Mouse (Mus musculus) stomach, embryonic 16.5 days (tissue): Measurements from ENCODE around the gene Rnf215. TPM values are rescaled to one million over a fixed set of nuclear protein-coding genes. Genes with fewer than 3 reads are reported as not detected.
"Not testable (repeated sequence)": the region's sequence is repeated elsewhere in the genome, so short reads cannot be mapped to it uniquely, and the experiment has no call there.

Experiments
- ATAC-seq: fragments of 200-750 bp; cut with Nextera tagmentation; 2 replicates; pipeline ENCODE4 v1.8.0; 2017; ENCODE audit warnings: moderate number of reproducible peaks, moderate TSS enrichment; ENCODE audit not compliant: insufficient read depth, low FRiP score
- H3K27ac ChIP-seq: fragments of 300-500 bp; sonication (generic); 2 replicates; pipeline ENCODE4 v1.5.1; 2014; ENCODE audit warnings: low read length
- H3K27me3 ChIP-seq: fragments of 300-500 bp; sonication (generic); 2 replicates; pipeline ENCODE4 v1.6.1; 2014; ENCODE audit warnings: low read length, control low read depth, mixed read lengths; ENCODE audit not compliant: control insufficient read depth, insufficient read depth
- H3K36me3 ChIP-seq: fragments of 300-500 bp; sonication (generic); 2 replicates; pipeline ENCODE4 v1.6.1; 2014; ENCODE audit warnings: low read length; ENCODE audit not compliant: control insufficient read depth, insufficient read depth
- H3K4me1 ChIP-seq: fragments of 300-500 bp; sonication (generic); 2 replicates; pipeline ENCODE4 v1.6.1; 2014; ENCODE audit warnings: low read length, control low read depth, mixed read lengths; ENCODE audit not compliant: control insufficient read depth, insufficient read depth
- H3K4me2 ChIP-seq: fragments of 300-500 bp; sonication (generic); 2 replicates; pipeline ENCODE4 v1.6.1; 2014; ENCODE audit warnings: low read depth, low read length, mixed read lengths
- H3K4me3 ChIP-seq: fragments of 300-500 bp; sonication (generic); replicated peaks from 2 replicates; pipeline ENCODE4 v1.5.1; 2014; ENCODE audit warnings: mild to moderate bottlenecking, low read length
- H3K9ac ChIP-seq: fragments of 300-500 bp; sonication (generic); 2 replicates; pipeline ENCODE4 v1.6.1; 2014; ENCODE audit warnings: low read length
- H3K9me3 ChIP-seq: fragments of 300-500 bp; sonication (generic); replicated peaks from 2 replicates; pipeline ENCODE4 v1.6.1; 2016; ENCODE audit warnings: low read length, control low read depth; ENCODE audit not compliant: control insufficient read depth
- WGBS: fragments of 180-500 bp; shearing (Covaris S2); extraction: QIAGEN DNeasy Blood & Tissue Kit; methylation state at CpG from one replicate; pipeline ENCODE4 v1.1.7; 2014; 5-methylcytosine and 5-hydroxymethylcytosine counted together
- polyA plus RNA-seq: library from polyadenylated mRNA; unstranded; fragments of >200 nt; fragmentation: Nextera tagmentation; extraction: Ambion mirVana; gene quantifications from 2 replicates; pipeline ENCODE4 v1.2.1, GENCODE M21; 2015

The Rnf215 gene
- polyA plus RNA-seq, 1 experiment from 2014 or later: 21.7 TPM

GRCm38 (mm10) chr11:4112033-4112432 is 23.0 kb upstream of the Rnf215 start:
- whole genome bisulfite sequencing: 90% methylated on average over 4 of the region's 4 CpGs
- Histone ChIP-seq H3K9ac (no peak overlapping the region), H3K27me3 (no peaks in the 10 kb centered on the region), H3K4me3 (no peak overlapping the region), H3K36me3 (no peaks in the 10 kb centered on the region), H3K4me2 (no peak overlapping the region), H3K9me3 (no peaks in the 10 kb centered on the region), H3K4me1 (no peaks in the 10 kb centered on the region), H3K27ac (no peak overlapping the region)
- no peak for ATAC-seq

GRCm38 (mm10) chr11:4112861-4113260 is 22.1 kb upstream of the Rnf215 start:
- Histone ChIP-seq H3K27ac (no peak overlapping the region), H3K36me3 (no peaks in the 10 kb centered on the region), H3K4me2 (no peak overlapping the region), H3K9ac (no peak overlapping the region), H3K27me3 (no peaks in the 10 kb centered on the region), H3K4me1 (0 out of 2 replicates have a peak, but pooled peaks cover 6% of the 10 kb centered on the region), H3K9me3 (no peaks in the 10 kb centered on the region), H3K4me3 (no peak overlapping the region)
- 81% methylated on average over 6 of the region's 6 CpGs for WGBS
- ATAC-seq: no peak

GRCm38 (mm10) chr11:4113496-4113895 is 21.5 kb upstream of the Rnf215 start:
- Histone ChIP-seq H3K9ac (no peak overlapping the region), H3K36me3 (no peaks in the 10 kb centered on the region), H3K4me1 (0 out of 2 replicates have a peak, but pooled peaks cover 10% of the 10 kb centered on the region), H3K4me2 (no peak overlapping the region), H3K9me3 (no peaks in the 10 kb centered on the region), H3K27ac (no peak overlapping the region), H3K27me3 (no peaks in the 10 kb centered on the region), H3K4me3 (no peak overlapping the region)
- 91% methylated on average over 4 of the region's 4 CpGs for WGBS
- no peak for ATAC-seq

- 76% methylated on average over 6 of the region's 6 CpGs for WGBS
- Histone ChIP-seq H3K9ac (no peak overlapping the region), H3K36me3 (no peaks in the 10 kb centered on the region), H3K4me2 (no peak overlapping the region), H3K27me3 (0 out of 2 replicates have a peak, but pooled peaks cover 3% of the 10 kb centered on the region), H3K4me1 (0 out of 2 replicates have a peak, but pooled peaks cover 10% of the 10 kb centered on the region), H3K9me3 (no peaks in the 10 kb centered on the region), H3K27ac (no peak overlapping the region), H3K4me3 (no peak overlapping the region)
- ATAC-seq: no peak
Observed at GRCm38 (mm10) chr11:4113970-4114369, 21.0 kb upstream of the Rnf215 start.

- WGBS: 79% methylated on average over 6 of the region's 6 CpGs
- ATAC-seq, H3K36me3 ChIP-seq, H3K4me1 ChIP-seq, H3K27me3 ChIP-seq, H3K9me3 ChIP-seq, H3K4me3 ChIP-seq, H3K4me2 ChIP-seq, H3K9ac ChIP-seq, H3K27ac ChIP-seq: not testable (repeated sequence)
Observed at GRCm38 (mm10) chr11:4114541-4114940, 20.5 kb upstream of the Rnf215 start.

- Histone ChIP-seq H3K27ac (no peak overlapping the region), H3K9me3 (no peaks in the 10 kb centered on the region), H3K4me2 (no peak overlapping the region), H3K4me3 (no peak overlapping the region), H3K27me3 (peaks cover 13% of the 10 kb centered on the region; the same call in 1 of the 2 replicates), H3K36me3 (no peaks in the 10 kb centered on the region), H3K4me1 (0 out of 2 replicates have a peak, but pooled peaks cover 10% of the 10 kb centered on the region), H3K9ac (no peak overlapping the region)
- WGBS: 90% methylated on average over 4 of the region's 4 CpGs
- no peak for ATAC-seq
Observed at GRCm38 (mm10) chr11:4115407-4115806, 19.6 kb upstream of the Rnf215 start.

GRCm38 (mm10) chr11:4116458-4117141 is 18.4 kb upstream of the Rnf215 start:
- no peak overlapping the region for H3K9ac ChIP-seq
- WGBS: 47% methylated on average over 11 of the region's 11 CpGs
- H3K27me3 ChIP-seq: peaks cover 13% of the 10 kb centered on the region; the same call in 1 of the 2 replicates
- no peak overlapping the region for H3K27ac ChIP-seq
- no peak for ATAC-seq
- H3K4me3 ChIP-seq: no peak overlapping the region
- no peaks in the 10 kb centered on the region for H3K36me3 ChIP-seq
- 0 out of 2 replicates have a peak, but pooled peaks cover 10% of the 10 kb centered on the region for H3K4me1 ChIP-seq
- H3K4me2 ChIP-seq: no peak overlapping the region
- H3K9me3 ChIP-seq: no peaks in the 10 kb centered on the region

GRCm38 (mm10) chr11:4117372-4118071 is 17.5 kb upstream of the Rnf215 start:
- no peak overlapping the region; the same call in 1 of the 2 replicates for H3K9ac ChIP-seq

More at GRCm38 (mm10) chr11:4117372-4118071, 17.5 kb upstream of the Rnf215 start:
- Histone ChIP-seq H3K27ac (no peak overlapping the region), H3K9me3 (no peaks in the 10 kb centered on the region), H3K27me3 (peaks cover 13% of the 10 kb centered on the region; the same call in 1 of the 2 replicates), H3K4me3 (peak overlapping the region; percentile 51; the same call in 1 of the 2 replicates), H3K4me1 (0 out of 2 replicates have a peak, but pooled peaks cover 10% of the 10 kb centered on the region), H3K36me3 (no peaks in the 10 kb centered on the region), H3K4me2 (peak overlapping the region; percentile 92)
- WGBS: 24% methylated on average over 3 of the region's 3 CpGs
- ATAC-seq: no peak
